In the genomic region with DNA sequence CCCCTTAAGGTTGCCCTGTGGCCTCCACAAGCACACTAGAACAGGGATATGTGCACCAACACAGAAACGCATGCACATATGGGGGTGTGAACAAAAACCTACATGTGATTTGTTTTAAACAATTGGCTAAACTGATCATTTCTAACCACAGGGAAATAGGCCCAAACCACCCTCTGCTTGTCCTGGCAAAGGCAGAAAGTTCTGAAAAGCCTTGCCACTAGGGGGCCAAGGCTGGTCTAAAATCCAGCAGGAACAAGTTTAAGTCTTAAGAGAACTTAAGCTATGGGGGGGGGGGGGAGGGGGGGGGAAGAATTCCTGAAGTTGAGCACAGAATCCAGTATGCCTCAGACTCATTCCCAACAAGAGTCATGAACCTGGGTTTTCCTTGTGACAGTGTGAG, we compare ENCODE assay signal across 8 mouse cellular contexts. TPM values are rescaled to one million over a fixed set of nuclear protein-coding genes. Genes with fewer than 3 reads are reported as not detected.
A peak's percentile ranks its signal among the peaks of the same experiment; 100 is the strongest.
DNase-seq lines count a peak whose midpoint lies in the region; ATAC-seq and TF ChIP-seq lines count a peak whose summit lies in the region.

No protein-coding gene starts in this region.

- DNase-seq in heart, postnatal 0 days (ENCODE audit: low spot score) = no peak
- no peak for DNase-seq in heart, postnatal 36 days
- DNase-seq in testis, postnatal 10 days (ENCODE audit: low spot score) = peak; percentile 57
- DNase-seq in testis, postnatal 14 days (ENCODE audit: low spot score) = no peak
- DNase-seq in forelimb bud, embryonic 11.5 days (ENCODE audit: low read depth, low spot score) = peak; percentile 48
- peak; percentile 51 for DNase-seq in thymus, postnatal 4 days
- no peak for DNase-seq in layer of hippocampus, postnatal 36 days
- no peak for DNase-seq in midbrain, embryonic 10.5 days (ENCODE audit: low spot score)

- no peak for TF ChIP-seq EP300 in heart, postnatal 0 days (IDR thresholded peaks at IDR 0.05; ENCODE audit: low read depth)

- WGBS in heart, postnatal 0 days = 71% methylated on average over 1 of the region's 1 CpGs
- WGBS in midbrain, embryonic 10.5 days = 53% methylated on average over 1 of the region's 1 CpGs

- intact Hi-C loops in heart, postnatal 36 days (cut with DNase I) = loop anchor here (2.0 to 10.0 kb wide), 3 partner anchors 145 to 353 kb away; no protein-coding TSS in a partner anchor

- H3K9me3 ChIP-seq in heart, postnatal 0 days (replicated peaks; ENCODE audit: control insufficient read depth, low read length) = no peaks in the 10 kb centered on the region
- no peaks in the 10 kb centered on the region for H3K9me3 ChIP-seq in midbrain, embryonic 10.5 days (replicated peaks)

- no peak overlapping the region for H3K4me3 ChIP-seq in heart, postnatal 0 days (ENCODE audit: low read depth, low read length)
- no peak overlapping the region for H3K4me3 ChIP-seq in midbrain, embryonic 10.5 days

- H3K4me1 ChIP-seq in heart, postnatal 0 days (ENCODE audit: control insufficient read depth, insufficient read depth) = no peaks in the 10 kb centered on the region
- H3K4me1 ChIP-seq in midbrain, embryonic 10.5 days = peaks cover 6% of the 10 kb centered on the region; the same call in 1 of the 2 replicates

- TF ChIP-seq CTCF in heart, postnatal 0 days (IDR thresholded peaks at IDR 0.05; ENCODE audit: low read depth) = peak; percentile 36

- H3K9ac ChIP-seq in heart, postnatal 0 days (replicated peaks; ENCODE audit: low read depth, low read length) = no peak overlapping the region

- ATAC-seq in heart, postnatal 0 days (ENCODE audit: insufficient read depth, low read depth) = no peak

- no peaks in the 10 kb centered on the region for H3K27me3 ChIP-seq in heart, postnatal 0 days (ENCODE audit: control insufficient read depth, insufficient read depth, low read length)
- H3K27me3 ChIP-seq in midbrain, embryonic 10.5 days (ENCODE audit: low read depth, poor library complexity, severe bottlenecking) = no peaks in the 10 kb centered on the region

- no peak overlapping the region for H3K27ac ChIP-seq in heart, postnatal 0 days (ENCODE audit: low read depth)
- H3K27ac ChIP-seq in midbrain, embryonic 10.5 days (replicated peaks) = no peak overlapping the region

- H3K4me2 ChIP-seq in heart, postnatal 0 days (ENCODE audit: low read depth, low read length) = no peak overlapping the region

- H3K36me3 ChIP-seq in heart, postnatal 0 days (replicated peaks; ENCODE audit: control insufficient read depth, insufficient read depth, low read length) = no peaks in the 10 kb centered on the region
- H3K36me3 ChIP-seq in midbrain, embryonic 10.5 days = no peaks in the 10 kb centered on the region

RNA-seq across cellular contexts. Expression of gene Scoc, which starts 8.2 kb away (rescaled TPM):
- total RNA-seq in heart, postnatal 0 days (2014; rRNA removed; ENCODE audit: low replicate concordance) = 18.3 and 39.8 TPM in 2 replicates
- 65.8 and 78.6 TPM in 2 replicates for polyA plus RNA-seq in heart, postnatal 0 days (2015; fragmentation: Nextera tagmentation; extraction: Ambion mirVana)
- 10 to 100 TPM; 47.0 to 50.4 TPM for total RNA-seq in heart, postnatal 36 days (2021)
- 100 to 1,000 TPM; 213 to 246 TPM for total RNA-seq in layer of hippocampus, postnatal 36 days (2021)
- 129 and 131 TPM in 2 replicates for polyA plus RNA-seq in midbrain, embryonic 10.5 days (2016; fragmentation: Nextera tagmentation; extraction: Ambion mirVana)

Comparison
In these comparisons a context has a peak if more than half of its experiments do, and no peak if none do; other contexts are left out.
1. DNase-seq: peak in testis, postnatal 10 days (single experiment), forelimb bud, embryonic 11.5 days (single experiment) and thymus, postnatal 4 days (single experiment); none in heart, postnatal 0 days (single experiment), heart, postnatal 36 days (0 of 2), testis, postnatal 14 days (single experiment), layer of hippocampus, postnatal 36 days (0 of 2) and midbrain, embryonic 10.5 days (single experiment).